Mouse (Mus musculus) gastrocnemius, postnatal 10 days (tissue): ENCODE results near the gene Pitx2. TPM values are rescaled to one million over a fixed set of nuclear protein-coding genes. Genes with fewer than 3 reads are reported as not detected.

ENCODE experiments used
- DNase-seq: peaks from one replicate; pipeline ENCODE4 v3.0.0; 2021; ENCODE audit warnings: mixed read lengths
- long read RNA-seq, 2 experiments: library from polyadenylated mRNA; stranded (forward); transcript quantifications; one replicate each; pipeline ENCODE4 v2.0.0; 2021
- total RNA-seq, 2 experiments: library from RNA; stranded (reverse); gene quantifications; 2 replicates each; pipeline ENCODE4 v1.2.3; 2021

The Pitx2 gene
- 1 to 10 TPM; 8.8 to 9.2 TPM for total RNA-seq
- long read RNA-seq, experiment 1, transcript Pitx2-202 (3 exons, 2,271 nt): minor isoform, 7 of 16 reads
- long read RNA-seq, experiment 1, transcript Pitx2-203 (4 exons, 1,757 nt): major isoform, 8 of 16 reads
- long read RNA-seq, experiment 1, partial matches to known transcripts: 0 of 16 reads
- long read RNA-seq, experiment 1, other reads (novel, unspliced or antisense): 1 of 16 reads
- long read RNA-seq, experiment 2, transcript Pitx2-202 (3 exons, 2,271 nt): minor isoform, 5 of 14 reads
- long read RNA-seq, experiment 2, transcript Pitx2-203 (4 exons, 1,757 nt): major isoform, 7 of 14 reads
- long read RNA-seq, experiment 2, partial matches to known transcripts: 0 of 14 reads
- long read RNA-seq, experiment 2, other reads (novel, unspliced or antisense): 1 of 14 reads

- DNase-seq: peak; percentile 59
Measured at GRCm38 (mm10) chr3:129199609-129200500, at the start of gene Pitx2. Gene Pitx2 (plus strand): TSS chr3:129199878.

GRCm38 (mm10) chr3:129150001-129150400 lies 49.7 kb upstream of the Pitx2 start:
- no peak for DNase-seq

- DNase-seq: no peak
Measured at GRCm38 (mm10) chr3:129151096-129151685, 48.5 kb upstream of the Pitx2 start.

- DNase-seq: no peak
Measured at GRCm38 (mm10) chr3:129158812-129159370, 40.8 kb upstream of the Pitx2 start.

- no peak for DNase-seq
Measured at GRCm38 (mm10) chr3:129161333-129162035, 38.2 kb upstream of the Pitx2 start.

GRCm38 (mm10) chr3:129164246-129164645 lies 35.4 kb upstream of the Pitx2 start:
- DNase-seq: no peak

GRCm38 (mm10) chr3:129165715-129166114 lies 34.0 kb upstream of the Pitx2 start:
- no peak for DNase-seq

GRCm38 (mm10) chr3:129166684-129167083 lies 33.0 kb upstream of the Pitx2 start:
- no peak for DNase-seq

- DNase-seq: no peak
Measured at GRCm38 (mm10) chr3:129170416-129170815, 29.3 kb upstream of the Pitx2 start.

GRCm38 (mm10) chr3:129171789-129172188 lies 27.9 kb upstream of the Pitx2 start:
- DNase-seq: no peak

- no peak for DNase-seq
Measured at GRCm38 (mm10) chr3:129194436-129194835, 5.2 kb upstream of the Pitx2 start.

- DNase-seq: no peak
Measured at GRCm38 (mm10) chr3:129195036-129195435, 4.6 kb upstream of the Pitx2 start.

GRCm38 (mm10) chr3:129195816-129196549 lies 3.7 kb upstream of the Pitx2 start:
- no peak for DNase-seq

GRCm38 (mm10) chr3:129196550-129196919 lies 3.1 kb upstream of the Pitx2 start:
- no peak for DNase-seq

GRCm38 (mm10) chr3:129197035-129197434 lies 2.6 kb upstream of the Pitx2 start:
- no peak for DNase-seq

GRCm38 (mm10) chr3:129197786-129198626 lies 1.7 kb upstream of the Pitx2 start:
- no peak for DNase-seq

- DNase-seq: no peak
Measured at GRCm38 (mm10) chr3:129198627-129198903, 1.1 kb upstream of the Pitx2 start.

GRCm38 (mm10) chr3:129199160-129199608 lies 494 bp upstream of the Pitx2 start:
- DNase-seq: peak; percentile 14

GRCm38 (mm10) chr3:129200501-129200890 lies 818 bp downstream of the Pitx2 start:
- no peak for DNase-seq

- DNase-seq: no peak
Measured at GRCm38 (mm10) chr3:129201156-129201555, 1.5 kb downstream of the Pitx2 start.
